Mouse (Mus musculus): ENCODE results near the gene Alg14. TPM values are rescaled to one million over a fixed set of nuclear protein-coding genes. Genes with fewer than 3 reads are reported as not detected.

The Alg14 gene
- polyA plus RNA-seq, 1 experiment from 2014 or later, result 14.2 TPM

DNA sequence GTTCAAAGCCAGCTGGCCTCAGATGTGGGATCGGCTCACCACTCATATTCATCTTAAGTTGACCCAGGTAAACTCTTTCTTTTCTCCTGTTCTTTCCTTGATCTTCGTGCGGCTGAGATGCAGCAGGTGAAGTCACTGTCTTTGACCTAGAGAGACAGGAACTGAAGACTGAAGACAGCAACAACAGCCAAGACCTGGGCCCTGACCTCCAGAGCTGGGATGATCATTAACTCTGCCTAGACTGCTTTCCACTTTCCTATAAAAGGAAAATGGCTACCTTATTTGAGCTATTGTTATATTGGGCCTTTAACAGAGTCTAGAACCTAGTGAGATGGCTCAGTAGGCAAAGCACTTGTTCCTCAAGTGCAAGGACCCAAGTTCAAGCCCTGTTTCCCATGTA lies 116.8 kb downstream of the Alg14 start:
- H3K36me3 ChIP-seq (ENCODE audit: inconsistent target), result no peaks in the 10 kb centered on the region

DNA sequence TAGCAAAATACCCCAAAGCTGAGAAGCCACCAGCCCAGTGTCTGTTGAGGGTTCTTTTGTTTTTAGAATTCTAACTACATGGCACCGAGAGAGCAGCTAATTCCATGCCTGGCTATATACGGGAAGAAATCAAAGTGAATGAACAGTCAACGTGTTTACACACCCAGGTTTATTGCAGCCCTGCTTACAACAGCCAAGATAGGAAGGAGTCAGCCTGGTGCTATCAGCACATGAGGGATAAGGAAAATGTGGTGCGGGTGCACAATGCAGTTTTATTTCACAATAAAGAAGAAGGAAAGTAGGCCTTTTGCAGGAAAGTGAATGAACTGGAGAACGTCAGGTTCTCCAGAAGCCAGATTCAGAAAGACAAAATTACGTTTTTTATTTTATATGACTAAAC lies 119.9 kb downstream of the Alg14 start:
- no peak overlapping the region for H3K4me3 ChIP-seq (ENCODE audit: inconsistent target)
- WGBS (ENCODE audit: missing documents), result 97% methylated on average over 6 of the region's 6 CpGs
- no peak overlapping the region for H3K27ac ChIP-seq
- H3K36me3 ChIP-seq (ENCODE audit: inconsistent target), result no peaks in the 10 kb centered on the region
- no peaks in the 10 kb centered on the region for H3K79me2 ChIP-seq (ENCODE audit: inconsistent target)

More for the DNA sequence above, 116.8 kb downstream of the Alg14 start:
- Histone ChIP-seq H3K27ac (no peak overlapping the region), H3K79me2 (ENCODE audit: inconsistent target) (no peaks in the 10 kb centered on the region), H3K4me3 (ENCODE audit: inconsistent target) (no peak overlapping the region)
- 98% methylated on average over 3 of the region's 3 CpGs for WGBS (ENCODE audit: missing documents)

Other genes starting within 250 kb of the Alg14 start
- 0.74 to 2.3 TPM (median 1.3 TPM) in 3 replicates for gene Rwdd3, start 120.1 kb upstream of the Alg14 start, polyA plus RNA-seq (2018)
- gene Tmem56, start 8.7 kb upstream of the Alg14 start, polyA plus RNA-seq (2018), result not detected in 3 replicates
- 0.22 to 0.61 TPM (median 0.36 TPM) in 3 replicates for gene Cnn3, start 134.7 kb downstream of the Alg14 start, polyA plus RNA-seq (2018)
- not detected in 3 replicates for gene Slc44a3, start 240.6 kb downstream of the Alg14 start, polyA plus RNA-seq (2018)

Measured in macrophage (primary cell).